ENCODE assay signal across 9 mouse cellular contexts in the genomic region with DNA sequence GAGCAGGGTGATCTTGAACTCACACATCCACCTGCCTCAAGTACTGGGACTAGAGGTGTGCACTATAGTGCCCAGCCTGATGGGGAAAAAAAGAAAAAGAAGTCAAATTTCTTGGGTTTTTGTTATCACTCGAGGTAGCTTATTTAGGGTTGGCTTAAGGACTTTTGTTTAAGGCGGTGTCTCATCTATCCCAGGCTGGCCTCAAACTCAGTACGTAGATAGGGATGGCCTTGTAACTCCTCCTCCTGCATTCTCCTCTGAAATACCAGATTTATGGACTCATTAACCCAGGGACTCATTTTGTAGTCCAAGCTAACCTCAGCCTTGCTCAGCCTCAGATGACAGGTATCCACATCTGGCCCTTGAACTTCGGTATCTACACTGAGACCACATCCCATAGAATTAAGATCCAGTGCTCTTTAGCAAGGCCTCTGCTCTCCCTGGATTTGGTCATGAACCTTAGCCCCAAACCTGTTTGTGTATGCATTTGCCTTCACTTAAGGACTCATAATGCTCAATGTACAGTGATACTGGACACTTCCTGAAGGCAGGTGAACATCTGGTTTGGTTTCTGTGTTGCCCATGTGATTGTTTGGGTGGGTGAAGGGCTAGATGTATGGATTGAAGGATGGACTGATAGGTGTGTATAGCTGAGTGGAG. TPM values are rescaled to one million over a fixed set of nuclear protein-coding genes. Genes with fewer than 3 reads are reported as not detected.
DNase-seq lines count a peak whose midpoint lies in the region; ATAC-seq lines count a peak whose summit lies in the region.
"Had no signal": no experiment of that assay in that cellular context is flagged by ENCODE, and none has a peak within 500 bp of the region (broad histone marks: within the 10 kb centered on the region; RNA-seq: fewer than 3 reads in every experiment).

No protein-coding gene starts in this region.

- H3K9ac ChIP-seq in liver, embryonic 11.5 days (ENCODE audit: low read depth, low read length) = no peak overlapping the region
- H3K9ac ChIP-seq in intestine, embryonic 16.5 days (ENCODE audit: low read depth, low read length) = peak overlapping the region; percentile 57; the same call in 1 of the 2 replicates

- no peaks in the 10 kb centered on the region for H3K27me3 ChIP-seq in liver, embryonic 11.5 days (replicated peaks; ENCODE audit: control insufficient read depth, insufficient read depth, low read length)
- no peaks in the 10 kb centered on the region for H3K27me3 ChIP-seq in intestine, embryonic 16.5 days (replicated peaks; ENCODE audit: control insufficient read depth, insufficient read depth, low read length)

- no peak for DNase-seq in liver, embryonic 11.5 days (ENCODE audit: low spot score)
- DNase-seq in liver = no peak
- DNase-seq in embryo, embryonic 10.5 days (ENCODE audit: low spot score) = peak; percentile 59
- DNase-seq in retina, postnatal 1 day = peak; percentile 49
- no peak for DNase-seq in urinary bladder, adult 2 months (ENCODE audit: low spot score)
- no peak for DNase-seq in right cerebral cortex, postnatal 4 days
- DNase-seq: kidney, adult 2 months had no signal

- ATAC-seq in liver, embryonic 11.5 days (replicated peaks; ENCODE audit: low FRiP score) = no peak
- 0 out of 2 replicates have a peak, but pooled peaks have one; percentile 0 for ATAC-seq in intestine, embryonic 16.5 days
- no peak for ATAC-seq in CD4-positive, CD25-positive, alpha-beta regulatory T cell, adult 4 months

- 51% methylated on average over 4 of the region's 4 CpGs for WGBS in liver, embryonic 11.5 days
- 35% methylated on average over 4 of the region's 4 CpGs for WGBS in intestine, embryonic 16.5 days

- H3K9me3 ChIP-seq in liver, embryonic 11.5 days (ENCODE audit: control insufficient read depth, low read length) = no peaks in the 10 kb centered on the region
- H3K9me3 ChIP-seq in intestine, embryonic 16.5 days (ENCODE audit: control insufficient read depth, low read length) = no peaks in the 10 kb centered on the region

- peaks cover 13% of the 10 kb centered on the region for H3K4me1 ChIP-seq in liver, embryonic 11.5 days (replicated peaks; ENCODE audit: control insufficient read depth, insufficient read depth, low read length)
- H3K4me1 ChIP-seq in intestine, embryonic 16.5 days (ENCODE audit: control insufficient read depth, insufficient read depth, low read length) = peaks cover 21% of the 10 kb centered on the region

- H3K36me3 ChIP-seq in liver, embryonic 11.5 days (ENCODE audit: control insufficient read depth, insufficient read depth, low read length) = peaks cover 44% of the 10 kb centered on the region
- H3K36me3 ChIP-seq in intestine, embryonic 16.5 days (ENCODE audit: control insufficient read depth, insufficient read depth, low read length) = peaks cover 29% of the 10 kb centered on the region

- no peak overlapping the region for H3K4me3 ChIP-seq in liver, embryonic 11.5 days (ENCODE audit: low read depth, low read length)
- no peak overlapping the region for H3K4me3 ChIP-seq in intestine, embryonic 16.5 days (ENCODE audit: low read length)

- no peak overlapping the region for H3K4me2 ChIP-seq in liver, embryonic 11.5 days
- no peak overlapping the region for H3K4me2 ChIP-seq in intestine, embryonic 16.5 days (ENCODE audit: low read depth, low read length)

- H3K27ac ChIP-seq in liver, embryonic 11.5 days (ENCODE audit: low read depth, low read length) = peak overlapping the region; percentile 21
- peak overlapping the region; percentile 80 for H3K27ac ChIP-seq in intestine, embryonic 16.5 days (ENCODE audit: low read length)

RNA-seq across cellular contexts. Expression of gene Actb, which starts 4.6 kb away (rescaled TPM):
- 11,958 and 12,749 TPM in 2 replicates for polyA plus RNA-seq in liver, embryonic 11.5 days (2014; fragmentation: Nextera tagmentation; extraction: Ambion mirVana)
- polyA plus RNA-seq in intestine, embryonic 16.5 days (2015; fragmentation: Nextera tagmentation; extraction: Ambion mirVana) = 14,111 and 16,287 TPM in 2 replicates
- polyA plus RNA-seq in urinary bladder, adult 2 months (2012; rRNA removed) = 5,740 and 7,458 TPM in 2 replicates
- over 10,000 TPM; 21,144 to 46,167 TPM for polyA plus RNA-seq in CD4-positive, CD25-positive, alpha-beta regulatory T cell, adult 4 months (2017; shearing (Covaris generic))

RNA-seq across cellular contexts. Expression of gene Fbxl18, which starts 6.8 kb away (rescaled TPM):
- 6.7 TPM in 2 replicates for polyA plus RNA-seq in liver, embryonic 11.5 days (2014; fragmentation: Nextera tagmentation; extraction: Ambion mirVana)
- 7.7 and 10.3 TPM in 2 replicates for polyA plus RNA-seq in intestine, embryonic 16.5 days (2015; fragmentation: Nextera tagmentation; extraction: Ambion mirVana)
- polyA plus RNA-seq in urinary bladder, adult 2 months (2012; rRNA removed) = 7.0 and 8.4 TPM in 2 replicates
- polyA plus RNA-seq in CD4-positive, CD25-positive, alpha-beta regulatory T cell, adult 4 months (2017; shearing (Covaris generic)) = 1 to 10 TPM; 3.9 to 8.6 TPM

RNA-seq across cellular contexts. Expression of gene Fscn1, which starts 58.2 kb away (rescaled TPM):
- 142 and 148 TPM in 2 replicates for polyA plus RNA-seq in liver, embryonic 11.5 days (2014; fragmentation: Nextera tagmentation; extraction: Ambion mirVana)
- 120 and 129 TPM in 2 replicates for polyA plus RNA-seq in intestine, embryonic 16.5 days (2015; fragmentation: Nextera tagmentation; extraction: Ambion mirVana)
- polyA plus RNA-seq in urinary bladder, adult 2 months (2012; rRNA removed) = 63.4 and 69.0 TPM in 2 replicates
- under 1 TPM; 0.36 to 0.58 TPM for polyA plus RNA-seq in CD4-positive, CD25-positive, alpha-beta regulatory T cell, adult 4 months (2017; shearing (Covaris generic))

Comparison
In these comparisons a context has a peak if more than half of its experiments do, and no peak if none do; other contexts are left out.
1. DNase-seq: peak in embryo, embryonic 10.5 days (single experiment) and retina, postnatal 1 day (single experiment); none in liver, embryonic 11.5 days (single experiment), liver (single experiment), urinary bladder, adult 2 months (single experiment) and right cerebral cortex, postnatal 4 days (single experiment).
2. RNA of gene Fscn1, which starts 58.2 kb away (polyA plus RNA-seq): 142 to 148 TPM in liver, embryonic 11.5 days, 120 to 129 TPM in intestine, embryonic 16.5 days and 63.4 to 69.0 TPM in urinary bladder, adult 2 months; 0.36 to 0.58 TPM in CD4-positive, CD25-positive, alpha-beta regulatory T cell, adult 4 months; every median in the first group is over 10 times any median in the second.